Mouse (Mus musculus) cerebellum, adult 11-12 months (tissue): Measurements from ENCODE around the gene Cdhr3.
"Not testable (repeated sequence)": the region's sequence is repeated elsewhere in the genome, so short reads cannot be mapped to it uniquely, and the experiment has no call there.

Experiments used
- DNase-seq: peaks from one replicate; pipeline ENCODE4 v3.0.0; 2022

Cdhr3 gene

GRCm38 (mm10) chr12:33000402-33000801 lies 92.3 kb downstream of the Cdhr3 start:
- DNase-seq, result no peak

- DNase-seq, result not testable (repeated sequence)
Measured at GRCm38 (mm10) chr12:32999778-33000177, 92.9 kb downstream of the Cdhr3 start.

- DNase-seq, result no peak
Measured at GRCm38 (mm10) chr12:32998766-32999165, 93.9 kb downstream of the Cdhr3 start.

DNA sequence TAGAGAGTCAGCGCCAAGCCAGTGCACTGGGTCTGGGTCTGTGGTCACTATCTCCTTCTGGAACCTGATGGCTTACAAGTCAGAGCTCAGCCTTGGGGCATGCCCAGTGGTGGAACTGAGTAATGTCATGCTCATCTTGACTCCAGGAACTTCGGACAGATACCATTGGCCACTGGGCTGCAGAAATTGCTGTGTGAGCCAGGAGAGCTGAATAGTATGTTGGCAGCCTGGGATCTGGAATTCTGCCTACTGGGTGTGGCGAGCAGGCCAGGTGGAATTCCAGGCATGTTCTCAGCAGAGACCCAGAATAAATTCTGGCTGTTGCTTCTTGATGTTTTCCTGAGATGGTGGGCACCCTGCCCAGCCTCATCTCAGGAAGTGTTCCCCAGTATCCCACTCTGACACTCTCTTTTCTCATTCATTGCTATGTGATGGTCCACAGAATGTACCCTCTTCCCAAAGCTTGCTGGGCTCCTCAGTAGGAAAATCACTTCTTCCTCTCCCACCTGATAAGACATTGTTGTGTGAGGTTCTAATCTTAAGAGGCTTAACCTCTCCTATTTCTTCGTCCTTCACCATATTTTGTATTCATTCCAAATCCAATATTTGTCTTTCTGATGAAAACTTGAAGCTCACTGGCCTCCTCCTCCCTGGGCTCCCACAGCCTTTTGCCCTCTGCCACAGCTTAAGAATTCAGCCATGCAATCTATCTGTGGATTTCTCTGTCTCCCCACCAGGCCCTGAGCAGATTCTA lies 97.4 kb downstream of the Cdhr3 start:
- peak; percentile 22 for DNase-seq

DNA sequence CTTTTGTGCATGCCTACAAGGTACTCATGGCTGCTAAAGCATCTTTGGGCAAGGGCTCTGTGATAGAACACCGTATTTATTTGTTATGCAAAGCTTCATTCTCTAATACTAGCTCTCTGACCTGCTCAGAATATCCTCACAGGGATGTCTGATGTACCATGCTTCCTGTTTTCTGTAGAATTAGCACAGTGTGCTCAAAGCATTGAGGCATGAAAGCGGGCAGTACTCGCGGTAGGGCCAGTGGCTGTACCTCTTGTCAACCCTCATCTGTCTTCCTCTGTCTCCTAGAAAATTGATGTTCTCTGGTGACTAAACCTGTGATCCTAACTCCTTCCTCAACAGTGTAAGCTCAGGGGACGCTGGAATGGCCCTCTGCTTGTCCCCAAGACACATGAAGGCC lies 98.6 kb downstream of the Cdhr3 start:
- DNase-seq, result no peak

DNA sequence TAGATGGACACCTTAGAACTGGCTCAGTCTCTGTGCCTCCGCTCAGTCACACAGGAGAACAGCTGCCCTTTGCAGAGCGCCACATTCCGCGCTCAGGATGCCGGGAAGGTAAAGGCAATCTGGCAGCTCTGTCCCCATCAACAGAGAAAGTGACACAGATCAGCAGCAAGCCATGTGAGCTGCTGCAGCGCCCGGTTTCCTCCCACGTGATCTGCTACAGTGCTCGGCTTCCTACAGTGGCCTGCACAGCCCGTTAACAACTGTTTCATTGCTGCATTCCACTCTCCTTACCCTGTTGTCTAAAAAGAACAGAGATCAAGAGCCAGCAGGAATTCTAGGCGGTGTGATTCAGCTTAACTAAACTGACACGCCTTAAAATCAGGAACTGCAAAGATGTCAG lies 102.9 kb downstream of the Cdhr3 start:
- DNase-seq, result no peak

DNA sequence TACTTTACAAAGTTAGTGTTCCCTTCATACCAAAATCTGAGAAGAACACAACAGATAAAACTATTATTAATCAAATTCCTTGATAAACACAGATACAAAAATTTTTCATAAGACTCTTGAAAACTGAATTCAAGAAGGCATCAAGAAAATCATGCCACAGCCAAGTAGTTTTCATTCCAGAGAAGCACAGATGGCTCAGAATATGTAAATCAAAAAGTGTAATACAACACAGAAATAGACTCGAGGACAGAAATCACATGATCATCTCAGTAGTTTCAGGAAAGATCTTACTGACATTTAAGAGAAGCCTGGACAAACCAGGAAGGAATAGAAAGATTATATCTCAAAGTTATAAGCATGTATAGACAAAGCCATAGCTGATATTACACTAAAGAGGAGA lies 106.4 kb downstream of the Cdhr3 start:
- DNase-seq, result no peak
